Mouse (Mus musculus): ENCODE data around the gene Polr3g. TPM values are rescaled to one million over a fixed set of nuclear protein-coding genes. Genes with fewer than 3 reads are reported as not detected.
A peak's percentile ranks its signal among the peaks of the same experiment; 100 is the strongest.
"Not testable (repeated sequence)": the region's sequence is repeated elsewhere in the genome, so short reads cannot be mapped to it uniquely, and the experiment has no call there.

The Polr3g gene
- polyA plus RNA-seq, 1 experiment from 2014 or later: 16.1 TPM

DNA sequence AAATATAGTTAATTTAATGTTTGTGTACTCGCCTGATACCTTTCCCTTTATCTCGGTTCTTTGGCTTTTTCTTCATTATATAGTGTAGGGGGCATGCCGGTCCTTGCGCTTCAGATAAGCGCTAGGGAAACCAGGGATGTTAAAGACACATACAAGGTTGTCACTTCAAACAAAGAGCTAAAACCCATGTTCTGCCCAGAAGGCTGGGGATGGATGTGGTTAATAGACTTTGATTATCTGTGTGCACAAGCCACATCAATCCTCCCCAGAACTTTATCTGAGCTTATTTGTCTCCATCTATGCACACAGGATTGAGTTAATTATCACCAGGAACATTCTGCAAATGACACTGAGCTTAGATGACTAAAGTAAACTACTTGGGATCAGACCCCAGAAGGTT, 25.8 kb upstream of the Polr3g start:
- Histone ChIP-seq H3K9ac (ENCODE audit: low read length) (no peak overlapping the region), H3K36me3 (ENCODE audit: control insufficient read depth, insufficient read depth, low read length) (no peaks in the 10 kb centered on the region), H3K27ac (replicated peaks; ENCODE audit: low read depth, low read length) (no peak overlapping the region), H3K4me2 (ENCODE audit: low read depth, severe bottlenecking) (no peak overlapping the region), H3K4me1 (ENCODE audit: control insufficient read depth, insufficient read depth, low read length) (no peaks in the 10 kb centered on the region), H3K27me3 (ENCODE audit: control insufficient read depth, insufficient read depth, low read length) (no peaks in the 10 kb centered on the region), H3K4me3 (ENCODE audit: low read depth, low read length) (no peak overlapping the region), H3K9me3 (ENCODE audit: control insufficient read depth, low read length) (no peaks in the 10 kb centered on the region)
- 88% methylated on average over 5 of the region's 5 CpGs for WGBS
- DNase-seq (ENCODE audit: low spot score): no peak
- ATAC-seq (ENCODE audit: insufficient number of reproducible peaks, low FRiP score, low TSS enrichment, low read depth): no peak

DNA sequence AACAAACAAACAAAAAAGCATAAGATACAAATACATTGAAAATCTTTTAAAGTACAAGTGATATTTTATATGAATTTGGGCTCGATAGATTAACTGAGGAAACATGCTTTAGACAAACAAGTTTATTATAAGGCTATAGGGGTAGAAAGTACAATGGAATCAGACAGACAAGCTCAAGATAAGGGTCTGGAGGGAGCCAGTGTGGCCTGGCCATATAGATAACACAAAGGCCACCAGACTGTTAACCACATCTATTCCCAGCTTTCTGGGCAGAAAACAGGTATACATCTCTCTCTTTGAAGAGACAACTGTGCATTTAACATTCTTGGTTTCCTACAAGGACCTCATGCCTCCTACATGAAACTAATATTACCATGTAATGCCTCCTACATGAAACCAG, 19.5 kb upstream of the Polr3g start:
- no peak overlapping the region for H3K4me2 ChIP-seq (ENCODE audit: low read depth, severe bottlenecking)
- no peaks in the 10 kb centered on the region for H3K36me3 ChIP-seq (ENCODE audit: control insufficient read depth, insufficient read depth, low read length)
- no peaks in the 10 kb centered on the region for H3K9me3 ChIP-seq (ENCODE audit: control insufficient read depth, low read length)
- 88% methylated on average over 1 of the region's 1 CpGs for WGBS
- no peaks in the 10 kb centered on the region for H3K27me3 ChIP-seq (ENCODE audit: control insufficient read depth, insufficient read depth, low read length)
- no peak overlapping the region for H3K4me3 ChIP-seq (ENCODE audit: low read depth, low read length)
- DNase-seq (ENCODE audit: low spot score): no peak
- H3K27ac ChIP-seq (replicated peaks; ENCODE audit: low read depth, low read length): no peak overlapping the region
- ATAC-seq (ENCODE audit: insufficient number of reproducible peaks, low FRiP score, low TSS enrichment, low read depth): no peak
- no peaks in the 10 kb centered on the region for H3K4me1 ChIP-seq (ENCODE audit: control insufficient read depth, insufficient read depth, low read length)
- no peak overlapping the region for H3K9ac ChIP-seq (ENCODE audit: low read length)

DNA sequence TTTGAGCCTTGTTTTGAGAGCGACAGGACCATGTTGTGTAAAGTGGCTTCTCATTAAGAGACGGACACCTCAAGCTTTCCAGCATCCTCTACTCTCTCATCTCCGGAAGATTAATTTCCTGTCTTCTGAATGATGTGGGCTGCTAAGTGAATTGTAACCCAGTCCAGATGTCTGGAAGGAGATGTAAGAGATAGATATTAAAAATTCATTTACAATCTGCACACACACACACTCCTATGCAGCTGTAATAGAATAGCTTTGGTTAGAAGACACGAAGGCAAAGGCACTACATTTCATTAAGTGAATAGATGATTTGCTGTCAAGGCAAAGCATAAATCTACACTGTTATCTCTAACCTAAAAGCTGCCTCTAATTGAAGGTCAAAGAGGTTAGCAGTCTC, 18.3 kb upstream of the Polr3g start:
- ATAC-seq (ENCODE audit: insufficient number of reproducible peaks, low FRiP score, low TSS enrichment, low read depth) (no peak), DNase-seq (ENCODE audit: low spot score) (no peak)
- Histone ChIP-seq H3K4me2 (ENCODE audit: low read depth, severe bottlenecking) (no peak overlapping the region), H3K9me3 (ENCODE audit: control insufficient read depth, low read length) (no peaks in the 10 kb centered on the region), H3K36me3 (ENCODE audit: control insufficient read depth, insufficient read depth, low read length) (no peaks in the 10 kb centered on the region), H3K4me3 (ENCODE audit: low read depth, low read length) (no peak overlapping the region), H3K9ac (ENCODE audit: low read length) (no peak overlapping the region), H3K27me3 (ENCODE audit: control insufficient read depth, insufficient read depth, low read length) (no peaks in the 10 kb centered on the region), H3K4me1 (ENCODE audit: control insufficient read depth, insufficient read depth, low read length) (no peaks in the 10 kb centered on the region), H3K27ac (replicated peaks; ENCODE audit: low read depth, low read length) (no peak overlapping the region)
- 40% methylated on average over 4 of the region's 4 CpGs for WGBS

DNA sequence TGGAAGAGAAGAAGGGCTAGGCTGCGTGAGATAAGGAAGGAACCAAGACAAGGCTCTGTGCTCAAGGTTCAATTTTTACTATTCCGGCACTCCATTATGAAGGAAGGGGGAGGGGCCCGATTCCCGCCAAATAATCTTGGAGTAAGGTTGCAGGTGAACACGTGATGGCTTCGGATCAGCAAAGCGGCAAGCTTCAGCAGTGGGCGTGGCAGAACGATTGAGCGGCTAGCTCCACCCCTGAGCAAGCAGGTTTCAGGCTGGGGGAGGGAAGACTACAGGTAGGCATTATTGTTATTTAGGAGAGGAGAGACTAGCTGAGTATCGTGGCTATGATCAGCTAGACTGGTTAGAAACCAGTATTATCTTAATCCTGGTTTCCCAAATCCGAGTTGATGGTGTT, 17.3 kb upstream of the Polr3g start:
- WGBS: 52% methylated on average over 12 of the region's 12 CpGs
- not testable (repeated sequence) for H3K27ac ChIP-seq (replicated peaks; ENCODE audit: low read depth, low read length); DNase-seq (ENCODE audit: low spot score); H3K4me3 ChIP-seq (ENCODE audit: low read depth, low read length); ATAC-seq (ENCODE audit: insufficient number of reproducible peaks, low FRiP score, low TSS enrichment, low read depth); H3K36me3 ChIP-seq (ENCODE audit: control insufficient read depth, insufficient read depth, low read length); H3K27me3 ChIP-seq (ENCODE audit: control insufficient read depth, insufficient read depth, low read length); H3K9me3 ChIP-seq (ENCODE audit: control insufficient read depth, low read length); H3K9ac ChIP-seq (ENCODE audit: low read length); H3K4me1 ChIP-seq (ENCODE audit: control insufficient read depth, insufficient read depth, low read length); H3K4me2 ChIP-seq (ENCODE audit: low read depth, severe bottlenecking)

DNA sequence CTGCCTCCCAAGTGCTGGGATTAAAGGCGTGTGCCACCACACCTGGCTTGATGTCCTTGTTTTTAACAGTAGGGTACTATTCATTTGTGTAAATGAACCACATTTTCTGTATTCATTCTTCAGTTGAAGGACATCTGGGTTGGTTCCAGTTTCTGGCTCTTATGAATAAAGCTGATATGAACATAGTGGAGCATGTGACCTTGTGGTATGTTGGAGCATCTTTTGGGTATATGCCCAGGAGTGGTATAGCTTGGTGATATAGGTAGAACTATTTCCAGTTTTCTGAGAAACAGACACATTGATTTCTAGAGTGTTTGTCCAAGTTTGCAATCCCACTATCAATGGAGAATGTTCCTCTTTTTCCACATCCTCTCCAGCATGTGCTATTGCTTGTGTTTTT, 3.1 kb upstream of the Polr3g start:
- Histone ChIP-seq H3K4me2 (ENCODE audit: low read depth, severe bottlenecking) (no peak overlapping the region), H3K9ac (ENCODE audit: low read length) (no peak overlapping the region), H3K9me3 (ENCODE audit: control insufficient read depth, low read length) (no peaks in the 10 kb centered on the region), H3K36me3 (ENCODE audit: control insufficient read depth, insufficient read depth, low read length) (no peaks in the 10 kb centered on the region), H3K27ac (replicated peaks; ENCODE audit: low read depth, low read length) (no peak overlapping the region), H3K4me3 (ENCODE audit: low read depth, low read length) (no peak overlapping the region), H3K4me1 (ENCODE audit: control insufficient read depth, insufficient read depth, low read length) (no peaks in the 10 kb centered on the region), H3K27me3 (ENCODE audit: control insufficient read depth, insufficient read depth, low read length) (no peaks in the 10 kb centered on the region)
- 90% methylated on average over 1 of the region's 1 CpGs for WGBS
- DNase-seq (ENCODE audit: low spot score): no peak
- ATAC-seq (ENCODE audit: insufficient number of reproducible peaks, low FRiP score, low TSS enrichment, low read depth): no peak

DNA sequence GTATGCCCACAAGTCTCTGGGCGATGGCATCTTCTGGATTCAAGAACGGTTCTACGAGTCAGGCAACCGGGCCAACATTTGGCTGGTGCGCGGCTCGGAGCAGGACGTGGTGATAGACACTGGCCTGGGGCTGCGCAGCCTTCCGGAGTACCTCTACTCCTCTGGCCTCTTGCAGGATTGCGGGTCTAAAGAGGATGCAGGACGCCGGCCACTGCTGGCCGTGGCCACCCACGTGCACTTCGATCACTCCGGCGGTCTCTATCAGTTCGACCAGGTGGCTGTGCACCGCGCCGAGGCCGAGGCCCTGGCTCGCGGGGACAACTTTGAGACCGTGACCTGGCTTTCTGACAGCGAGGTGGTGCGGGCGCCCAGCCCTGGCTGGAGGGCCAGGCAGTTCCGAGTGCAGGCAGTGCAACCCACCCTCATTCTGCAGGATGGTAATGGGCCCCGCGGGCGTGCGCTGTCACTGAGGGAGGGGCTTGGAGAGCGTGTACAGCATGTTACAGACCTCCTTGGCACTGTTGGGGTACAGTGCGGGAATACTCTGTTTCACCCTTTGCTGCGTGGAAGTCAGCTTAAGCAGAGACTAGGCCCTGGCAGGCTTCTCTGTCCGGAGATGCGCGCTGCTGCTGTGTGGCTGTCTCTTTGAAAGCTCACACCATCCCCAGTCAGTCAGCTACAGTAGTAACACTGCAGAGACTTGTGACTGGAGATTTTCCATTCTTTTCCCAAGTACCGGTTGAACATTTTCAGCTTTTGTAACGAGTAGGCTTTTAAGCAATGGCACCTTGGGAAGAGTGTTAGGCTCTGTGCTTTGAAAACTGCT, 946 bp upstream of the Polr3g start:
- peak overlapping the region; percentile 90 for H3K4me2 ChIP-seq (ENCODE audit: low read depth, severe bottlenecking)
- H3K4me1 ChIP-seq (ENCODE audit: control insufficient read depth, insufficient read depth, low read length): no peaks in the 10 kb centered on the region
- no peaks in the 10 kb centered on the region for H3K27me3 ChIP-seq (ENCODE audit: control insufficient read depth, insufficient read depth, low read length)
- DNase-seq (ENCODE audit: low spot score) (no peak), ATAC-seq (ENCODE audit: insufficient number of reproducible peaks, low FRiP score, low TSS enrichment, low read depth) (peak; percentile 61)
- no peak overlapping the region; the same call in 1 of the 2 replicates for H3K27ac ChIP-seq (replicated peaks; ENCODE audit: low read depth, low read length)
- H3K36me3 ChIP-seq (ENCODE audit: control insufficient read depth, insufficient read depth, low read length): no peaks in the 10 kb centered on the region
- H3K9ac ChIP-seq (ENCODE audit: low read length): peak overlapping the region; percentile 63
- peak overlapping the region; percentile 54 for H3K4me3 ChIP-seq (ENCODE audit: low read depth, low read length)
- under 1% methylated on average over 42 of the region's 42 CpGs for WGBS
- no peaks in the 10 kb centered on the region for H3K9me3 ChIP-seq (ENCODE audit: control insufficient read depth, low read length)

DNA sequence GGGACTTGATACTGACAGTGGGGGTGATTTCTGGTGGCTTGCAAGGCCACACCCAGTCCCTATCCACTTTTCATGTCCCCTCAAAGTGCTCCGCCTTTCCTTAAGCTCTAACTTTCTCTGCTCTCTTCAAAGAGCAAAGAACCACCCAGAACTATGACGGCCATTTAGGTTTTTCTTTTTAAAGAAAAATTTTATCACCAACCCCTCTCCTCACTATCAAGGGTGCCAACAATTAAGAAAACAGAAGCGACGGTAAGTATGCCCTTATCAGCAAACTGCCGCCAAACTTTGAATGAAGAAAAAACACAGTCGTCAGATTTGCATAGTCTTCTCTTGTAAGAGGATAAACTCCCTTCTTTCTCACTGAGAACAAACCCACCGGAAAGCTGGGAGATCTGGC, 547 bp downstream of the Polr3g start:
- no peak for ATAC-seq (ENCODE audit: insufficient number of reproducible peaks, low FRiP score, low TSS enrichment, low read depth)

DNA sequence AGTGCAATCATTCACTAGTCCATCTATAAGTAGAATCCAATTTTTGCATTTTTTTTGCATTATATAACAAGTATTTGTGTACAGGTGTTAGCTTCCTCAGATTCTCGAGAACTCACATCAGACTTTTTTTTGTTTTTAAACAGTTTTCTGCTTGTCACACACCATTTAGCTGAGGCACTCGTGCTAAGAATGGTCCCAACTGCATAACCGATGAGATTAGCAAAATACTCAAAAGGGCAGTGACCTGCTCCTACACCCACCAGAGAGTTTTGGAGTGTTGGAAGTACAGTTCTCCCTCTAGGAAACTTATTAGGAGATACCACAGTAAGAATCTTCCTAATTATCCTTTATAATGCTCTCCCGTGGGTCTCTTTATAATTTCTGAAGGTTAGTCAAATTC, 1.0 kb downstream of the Polr3g start:
- Histone ChIP-seq H3K4me2 (ENCODE audit: low read depth, severe bottlenecking) (peak overlapping the region; percentile 90; the same call in 1 of the 2 replicates), H3K27me3 (ENCODE audit: control insufficient read depth, insufficient read depth, low read length) (no peaks in the 10 kb centered on the region), H3K4me3 (ENCODE audit: low read depth, low read length) (peak overlapping the region; percentile 54), H3K9me3 (ENCODE audit: control insufficient read depth, low read length) (no peaks in the 10 kb centered on the region), H3K9ac (ENCODE audit: low read length) (no peak overlapping the region), H3K4me1 (ENCODE audit: control insufficient read depth, insufficient read depth, low read length) (no peaks in the 10 kb centered on the region), H3K27ac (replicated peaks; ENCODE audit: low read depth, low read length) (no peak overlapping the region), H3K36me3 (ENCODE audit: control insufficient read depth, insufficient read depth, low read length) (no peaks in the 10 kb centered on the region)
- DNase-seq (ENCODE audit: low spot score): no peak
- 49% methylated on average over 4 of the region's 4 CpGs for WGBS
- ATAC-seq (ENCODE audit: insufficient number of reproducible peaks, low FRiP score, low TSS enrichment, low read depth): no peak

More for the DNA sequence above, 547 bp downstream of the Polr3g start:
- no peak overlapping the region for H3K27ac ChIP-seq (replicated peaks; ENCODE audit: low read depth, low read length)
- H3K27me3 ChIP-seq (ENCODE audit: control insufficient read depth, insufficient read depth, low read length): no peaks in the 10 kb centered on the region
- H3K9me3 ChIP-seq (ENCODE audit: control insufficient read depth, low read length): no peaks in the 10 kb centered on the region
- no peak for DNase-seq (ENCODE audit: low spot score)
- peak overlapping the region; percentile 90 for H3K4me2 ChIP-seq (ENCODE audit: low read depth, severe bottlenecking)
- H3K4me3 ChIP-seq (ENCODE audit: low read depth, low read length): peak overlapping the region; percentile 54
- WGBS: under 1% methylated on average over 7 of the region's 7 CpGs
- H3K36me3 ChIP-seq (ENCODE audit: control insufficient read depth, insufficient read depth, low read length): no peaks in the 10 kb centered on the region
- peak overlapping the region; percentile 63 for H3K9ac ChIP-seq (ENCODE audit: low read length)
- H3K4me1 ChIP-seq (ENCODE audit: control insufficient read depth, insufficient read depth, low read length): no peaks in the 10 kb centered on the region

DNA sequence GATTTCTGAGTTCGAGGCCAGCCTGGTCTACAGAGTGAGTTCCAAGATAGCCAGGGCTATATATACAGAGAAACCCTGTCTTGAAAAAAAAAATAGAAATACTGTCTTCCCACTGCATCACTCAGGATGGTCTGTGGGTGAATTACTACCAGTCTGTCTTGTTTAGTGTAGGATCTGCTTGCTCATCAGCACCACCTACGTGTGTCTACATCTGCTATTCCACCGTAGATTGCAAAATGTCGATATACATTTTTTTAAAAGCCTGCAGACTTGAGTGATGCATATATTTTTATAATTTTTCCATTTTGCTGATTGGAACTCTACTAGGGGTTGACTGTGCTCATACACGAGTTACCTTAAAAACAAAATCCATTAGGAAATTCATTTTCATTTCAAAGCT, 4.5 kb downstream of the Polr3g start:
- ATAC-seq (ENCODE audit: insufficient number of reproducible peaks, low FRiP score, low TSS enrichment, low read depth): no peak
- Histone ChIP-seq H3K27ac (replicated peaks; ENCODE audit: low read depth, low read length) (no peak overlapping the region), H3K4me3 (ENCODE audit: low read depth, low read length) (no peak overlapping the region), H3K4me1 (ENCODE audit: control insufficient read depth, insufficient read depth, low read length) (no peaks in the 10 kb centered on the region), H3K4me2 (ENCODE audit: low read depth, severe bottlenecking) (no peak overlapping the region), H3K9me3 (ENCODE audit: control insufficient read depth, low read length) (no peaks in the 10 kb centered on the region), H3K9ac (ENCODE audit: low read length) (no peak overlapping the region), H3K27me3 (ENCODE audit: control insufficient read depth, insufficient read depth, low read length) (no peaks in the 10 kb centered on the region), H3K36me3 (ENCODE audit: control insufficient read depth, insufficient read depth, low read length) (no peaks in the 10 kb centered on the region)
- no peak for DNase-seq (ENCODE audit: low spot score)
- 91% methylated on average over 5 of the region's 5 CpGs for WGBS
